In genomic region chr14:49476602-49477001, GRCm38 (mm10) we compare ENCODE assay signal across 21 mouse cellular contexts. TPM values are rescaled to one million over a fixed set of nuclear protein-coding genes. Genes with fewer than 3 reads are reported as not detected.
DNase-seq lines count a peak whose midpoint lies in the region; TF ChIP-seq lines count a peak whose summit lies in the region.
"Had no signal": no experiment of that assay in that cellular context is flagged by ENCODE, and none has a peak within 500 bp of the region (broad histone marks: within the 10 kb centered on the region; RNA-seq: fewer than 3 reads in every experiment).

No protein-coding gene starts in this region.

- DNase-seq in layer of hippocampus, adult 11-12 months (ENCODE audit: low spot score) = peak; percentile 36
- DNase-seq in layer of hippocampus, postnatal 25 days (ENCODE audit: extremely low spot score in 1 of 2, low spot score in 1 of 2) = no peak
- peak; percentile 35 to 53 for DNase-seq in layer of hippocampus, adult 2 months (ENCODE audit: low spot score in 2 of 2)
- DNase-seq in layer of hippocampus, adult 9-10 months (ENCODE audit: low spot score) = peak; percentile 33
- no peak for DNase-seq in testis, postnatal 10 days (ENCODE audit: low spot score)
- no peak for DNase-seq in gastrocnemius, postnatal 4 days (ENCODE audit: low spot score in 2 of 2)
- DNase-seq: adrenal gland, adult 8-10 months; adrenal gland, postnatal 14 days; adrenal gland, postnatal 36 days; B cell, adult 2 months; cerebellum, adult 11-12 months; cerebellum, adult 2 months; cerebellum, adult 9-10 months; cerebellum, postnatal 10 days; cerebellum, postnatal 25 days had no signal

- H3K4me3 ChIP-seq in layer of hippocampus, adult 2 months = no peak overlapping the region
- H3K4me3 ChIP-seq: embryonic facial prominence, embryonic 10.5 days; embryonic facial prominence, embryonic 12.5 days; forebrain, embryonic 13.5 days; forebrain, embryonic 15.5 days had no signal

- TF ChIP-seq CTCF in layer of hippocampus, adult 2 months (conservative IDR thresholded peaks at IDR 0.05) = no peak

- H3K27ac ChIP-seq in layer of hippocampus, adult 2 months = no peak overlapping the region
- H3K27ac ChIP-seq: embryonic facial prominence, embryonic 10.5 days; embryonic facial prominence, embryonic 12.5 days; forebrain, embryonic 13.5 days; forebrain, embryonic 15.5 days had no signal

RNA-seq across cellular contexts. Expression of gene Slc35f4, which starts 49.2 kb away (rescaled TPM):
- 10 to 100 TPM; 13.9 to 15.9 TPM for total RNA-seq in layer of hippocampus, postnatal 25 days (2021)
- total RNA-seq in layer of hippocampus, adult 2 months (2021) = 10 to 100 TPM; 13.9 to 16.3 TPM
- total RNA-seq in gastrocnemius, postnatal 4 days (2021) = not detected
- total RNA-seq: adrenal gland, adult 18-20 months; adrenal gland, adult 8-10 months; adrenal gland, postnatal 14 days; adrenal gland, postnatal 36 days; CH12.LX had no signal

Comparison
In these comparisons a context has a peak if more than half of its experiments do, and no peak if none do; other contexts are left out.
1. DNase-seq: peak in layer of hippocampus, adult 11-12 months (single experiment), layer of hippocampus, adult 2 months (2 of 2) and layer of hippocampus, adult 9-10 months (single experiment); none in layer of hippocampus, postnatal 25 days (0 of 2), testis, postnatal 10 days (single experiment) and gastrocnemius, postnatal 4 days (0 of 2).
2. RNA of gene Slc35f4, which starts 49.2 kb away (total RNA-seq): 13.9 to 16.3 TPM in layer of hippocampus, adult 2 months and 13.9 to 15.9 TPM in layer of hippocampus, postnatal 25 days; not detected in gastrocnemius, postnatal 4 days; every median in the first group is over 10 times any median in the second.